13 mouse cellular contexts compared by ENCODE assay signal in the genomic region with DNA sequence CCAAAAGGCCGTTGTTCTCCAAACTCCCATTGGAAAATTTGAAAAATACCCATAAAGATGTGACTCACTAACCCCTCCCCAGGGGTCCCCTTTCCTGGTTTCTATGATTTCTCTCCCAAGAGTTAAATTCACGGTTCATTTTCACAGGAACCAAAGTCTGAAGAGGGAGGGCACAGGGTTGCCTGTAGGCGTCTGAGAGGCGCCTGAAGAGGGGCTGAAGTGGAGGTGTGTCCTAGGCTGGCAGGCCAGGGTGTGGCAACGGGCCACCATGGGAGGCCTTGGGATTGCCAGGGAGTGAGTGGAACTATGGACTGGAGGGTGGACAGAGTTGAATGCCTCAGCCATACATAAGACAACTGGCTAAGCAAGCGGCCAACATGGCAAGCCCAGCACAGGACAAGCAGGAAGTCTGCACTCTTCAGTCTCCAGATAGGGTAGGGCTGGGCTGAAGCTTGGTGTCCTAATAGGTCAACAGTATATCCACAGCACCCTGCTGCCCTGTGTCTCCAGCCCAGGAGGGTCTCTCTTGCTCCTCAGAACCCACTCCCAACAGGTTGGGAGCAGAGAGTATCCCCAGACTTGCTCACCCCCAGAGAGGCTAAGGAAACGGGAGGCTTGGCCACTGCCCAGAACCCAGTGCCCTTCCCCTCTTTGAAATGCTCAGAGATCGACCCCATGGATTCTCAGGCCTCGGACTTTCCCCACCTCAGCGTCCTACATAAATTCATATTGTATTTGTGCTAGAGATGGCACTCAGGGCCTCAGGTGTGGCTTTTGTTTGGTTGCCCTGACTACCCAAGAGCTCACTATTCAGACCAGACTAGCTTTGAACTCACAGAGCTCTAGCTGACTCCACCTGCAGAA. TPM values are rescaled to one million over a fixed set of nuclear protein-coding genes. Genes with fewer than 3 reads are reported as not detected.
A peak's percentile ranks its signal among the peaks of the same experiment; 100 is the strongest.
DNase-seq lines count a peak whose midpoint lies in the region; ATAC-seq and TF ChIP-seq lines count a peak whose summit lies in the region.
"Had no signal": no experiment of that assay in that cellular context is flagged by ENCODE, and none has a peak within 500 bp of the region (broad histone marks: within the 10 kb centered on the region; RNA-seq: fewer than 3 reads in every experiment).

No protein-coding gene starts in this region.

- ATAC-seq in midbrain, embryonic 11.5 days (ENCODE audit: low FRiP score) = no peak

- H3K9ac ChIP-seq in midbrain, embryonic 11.5 days (ENCODE audit: low read length) = no peak overlapping the region
- H3K9ac ChIP-seq: hindbrain, embryonic 12.5 days; lung, embryonic 14.5 days had no signal

- no peak overlapping the region for H3K4me2 ChIP-seq in midbrain, embryonic 11.5 days
- H3K4me2 ChIP-seq: hindbrain, embryonic 12.5 days; lung, embryonic 14.5 days had no signal

- intact Hi-C loops in gastrocnemius, adult 2 months (cut with DNase I) = no loop called here
- intact Hi-C loops in gastrocnemius, postnatal 14 days (cut with DNase I; ENCODE audit: low total_unique reads) = no loop called here

- H3K9me3 ChIP-seq in midbrain, embryonic 11.5 days (ENCODE audit: control insufficient read depth, low read length) = no peaks in the 10 kb centered on the region
- H3K9me3 ChIP-seq: heart, embryonic 10.5 days; hindbrain, embryonic 12.5 days had no signal

- no peak for TF ChIP-seq POLR2A in bone marrow macrophage, adult 2 months (IDR thresholded peaks at IDR 0.05; ENCODE audit: borderline replicate concordance, low read depth, low read length)

- H3K36me3 ChIP-seq in midbrain, embryonic 11.5 days (ENCODE audit: control insufficient read depth, insufficient read depth, low read length) = no peaks in the 10 kb centered on the region
- H3K36me3 ChIP-seq: heart, embryonic 10.5 days; hindbrain, embryonic 12.5 days had no signal

- no peaks in the 10 kb centered on the region for H3K27me3 ChIP-seq in midbrain, embryonic 11.5 days (ENCODE audit: control insufficient read depth, insufficient read depth, low read length)
- H3K27me3 ChIP-seq: hindbrain, embryonic 12.5 days had no signal

- TF ChIP-seq CTCF in gastrocnemius, adult 2 months (IDR thresholded peaks at IDR 0.05) = no peak
- TF ChIP-seq CTCF in bone marrow macrophage, adult 2 months (IDR thresholded peaks at IDR 0.05; ENCODE audit: low read depth, low read length) = no peak

- no peak overlapping the region for H3K4me3 ChIP-seq in gastrocnemius, adult 2 months
- no peak overlapping the region for H3K4me3 ChIP-seq in bone marrow macrophage, adult 2 months (ENCODE audit: insufficient read depth, low read length)
- H3K4me3 ChIP-seq in midbrain, embryonic 11.5 days (ENCODE audit: low read depth, low read length) = no peak overlapping the region
- H3K4me3 ChIP-seq: heart, embryonic 10.5 days; hindbrain, embryonic 12.5 days had no signal

- WGBS in midbrain, embryonic 11.5 days = 82% methylated on average over 10 of the region's 10 CpGs

- DNase-seq in gastrocnemius, adult 2 months = no peak
- DNase-seq in gastrocnemius, postnatal 14 days = no peak
- DNase-seq in lung, adult 18-20 months = peak; percentile 81 to 86
- DNase-seq in naive thymus-derived CD4-positive, alpha-beta T cell, adult 2 months (ENCODE audit: low read depth) = peak; percentile 59
- no peak for DNase-seq in ovary, adult 18-20 months (ENCODE audit: low spot score)
- no peak for DNase-seq in midbrain, embryonic 11.5 days (ENCODE audit: low spot score, missing footprints)
- no peak for DNase-seq in embryo, embryonic 11 days
- DNase-seq: cerebellum, postnatal 10 days; left cerebral cortex, postnatal 4 days; lung, embryonic 14.5 days had no signal

- peaks cover 47% of the 10 kb centered on the region for H3K4me1 ChIP-seq in bone marrow macrophage, adult 2 months (ENCODE audit: control insufficient read depth, insufficient read depth, low read length)
- peaks cover 19% of the 10 kb centered on the region for H3K4me1 ChIP-seq in midbrain, embryonic 11.5 days (ENCODE audit: control insufficient read depth, insufficient read depth, low read length)

- peak overlapping the region; percentile 83 for H3K27ac ChIP-seq in gastrocnemius, adult 2 months
- peak overlapping the region; percentile 85 for H3K27ac ChIP-seq in bone marrow macrophage, adult 2 months (ENCODE audit: insufficient read depth, low read depth, low read length)
- no peak overlapping the region for H3K27ac ChIP-seq in midbrain, embryonic 11.5 days (ENCODE audit: low read depth, low read length)
- H3K27ac ChIP-seq: heart, embryonic 10.5 days; hindbrain, embryonic 12.5 days had no signal

RNA-seq across cellular contexts. Expression of gene Lmna, which starts 4.7 kb away (rescaled TPM):
- total RNA-seq in gastrocnemius, adult 2 months (2021) = 10 to 100 TPM; 67.5 to 82.5 TPM
- 100 to 1,000 TPM; 125 to 161 TPM for total RNA-seq in gastrocnemius, postnatal 14 days (2021)
- polyA plus RNA-seq in bone marrow macrophage, adult 2 months (2012; ENCODE audit: insufficient read depth, insufficient read length, missing spikeins) = 124 and 126 TPM in 2 replicates
- 17.9 and 21.2 TPM in 2 replicates for polyA plus RNA-seq in midbrain, embryonic 11.5 days (2014; fragmentation: Nextera tagmentation; extraction: Ambion mirVana)

RNA-seq across cellular contexts. Expression of gene Mex3a, which starts 17.7 kb away (rescaled TPM):
- under 1 TPM; 0.15 to 0.20 TPM for total RNA-seq in gastrocnemius, adult 2 months (2021)
- total RNA-seq in gastrocnemius, postnatal 14 days (2021) = 1 to 10 TPM in 1 of 2 experiments, under 1 TPM in 1; 0.64 to 1.6 TPM
- polyA plus RNA-seq in bone marrow macrophage, adult 2 months (2012; ENCODE audit: insufficient read depth, insufficient read length, missing spikeins) = 0.13 and 0.16 TPM in 2 replicates
- polyA plus RNA-seq in midbrain, embryonic 11.5 days (2014; fragmentation: Nextera tagmentation; extraction: Ambion mirVana) = 44.5 and 45.1 TPM in 2 replicates

RNA-seq across cellular contexts. Expression of gene Rab25, which starts 33.6 kb away (rescaled TPM):
- not detected for total RNA-seq in gastrocnemius, adult 2 months (2021)
- not detected for total RNA-seq in gastrocnemius, postnatal 14 days (2021)
- not detected in 2 replicates for polyA plus RNA-seq in bone marrow macrophage, adult 2 months (2012; ENCODE audit: insufficient read depth, insufficient read length, missing spikeins)
- 0.25 and 0.86 TPM in 2 replicates for polyA plus RNA-seq in midbrain, embryonic 11.5 days (2014; fragmentation: Nextera tagmentation; extraction: Ambion mirVana)

RNA-seq across cellular contexts. Expression of gene Lamtor2, which starts 38.4 kb away (rescaled TPM):
- total RNA-seq in gastrocnemius, adult 2 months (2021) = 100 to 1,000 TPM in 1 of 2 experiments, 10 to 100 TPM in 1; 70.9 to 104 TPM
- total RNA-seq in gastrocnemius, postnatal 14 days (2021) = 10 to 100 TPM; 78.3 to 80.4 TPM
- polyA plus RNA-seq in bone marrow macrophage, adult 2 months (2012; ENCODE audit: insufficient read depth, insufficient read length, missing spikeins) = 149 and 154 TPM in 2 replicates
- 87.2 and 103 TPM in 2 replicates for polyA plus RNA-seq in midbrain, embryonic 11.5 days (2014; fragmentation: Nextera tagmentation; extraction: Ambion mirVana)

RNA-seq across cellular contexts. Expression of gene Ubqln4, which starts 39.1 kb away (rescaled TPM):
- 10 to 100 TPM; 78.2 to 90.2 TPM for total RNA-seq in gastrocnemius, adult 2 months (2021)
- total RNA-seq in gastrocnemius, postnatal 14 days (2021) = 10 to 100 TPM; 42.0 to 45.5 TPM
- polyA plus RNA-seq in bone marrow macrophage, adult 2 months (2012; ENCODE audit: insufficient read depth, insufficient read length, missing spikeins) = 22.9 and 25.8 TPM in 2 replicates
- 72.4 and 73.0 TPM in 2 replicates for polyA plus RNA-seq in midbrain, embryonic 11.5 days (2014; fragmentation: Nextera tagmentation; extraction: Ambion mirVana)

Comparison
In these comparisons a context has a peak if more than half of its experiments do, and no peak if none do; other contexts are left out.
1. DNase-seq: peak in lung, adult 18-20 months (2 of 2) and naive thymus-derived CD4-positive, alpha-beta T cell, adult 2 months (single experiment); none in gastrocnemius, adult 2 months (single experiment), gastrocnemius, postnatal 14 days (single experiment), ovary, adult 18-20 months (single experiment), midbrain, embryonic 11.5 days (single experiment) and embryo, embryonic 11 days (single experiment).